Mouse (Mus musculus) right cerebral cortex, postnatal 4 days (tissue): ENCODE results near the gene Tdpoz1.
"Not testable (repeated sequence)": the region's sequence is repeated elsewhere in the genome, so short reads cannot be mapped to it uniquely, and the experiment has no call there.

Source experiments
- DNase-seq: peaks from one replicate; pipeline ENCODE4 v3.0.0-alpha.2; 2022

Tdpoz1 gene

DNA sequence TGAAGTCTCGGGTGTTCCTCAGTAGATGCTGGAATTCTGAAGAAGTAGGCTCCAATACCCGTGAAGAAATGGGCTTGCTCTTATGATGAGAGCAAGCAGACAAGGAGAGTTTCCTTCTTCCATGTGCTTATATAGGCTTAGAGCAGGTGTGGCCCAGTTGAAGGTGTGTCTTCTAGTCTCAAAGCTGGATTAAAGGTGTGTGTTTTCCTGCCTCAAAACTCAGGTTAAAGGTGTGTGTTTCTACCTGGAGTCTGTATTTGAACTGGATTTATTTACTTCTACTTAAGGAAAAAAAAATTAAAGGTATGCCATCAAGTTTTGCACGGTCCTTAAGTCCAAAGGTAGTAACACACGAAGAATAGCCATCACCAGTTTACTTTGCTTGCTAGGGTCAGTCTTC lies at the start of gene Tdpoz1:
TSS of gene Tdpoz1 (minus strand) at position 101 of the 400 bp plus-strand sequence.
- DNase-seq = not testable (repeated sequence)

DNA sequence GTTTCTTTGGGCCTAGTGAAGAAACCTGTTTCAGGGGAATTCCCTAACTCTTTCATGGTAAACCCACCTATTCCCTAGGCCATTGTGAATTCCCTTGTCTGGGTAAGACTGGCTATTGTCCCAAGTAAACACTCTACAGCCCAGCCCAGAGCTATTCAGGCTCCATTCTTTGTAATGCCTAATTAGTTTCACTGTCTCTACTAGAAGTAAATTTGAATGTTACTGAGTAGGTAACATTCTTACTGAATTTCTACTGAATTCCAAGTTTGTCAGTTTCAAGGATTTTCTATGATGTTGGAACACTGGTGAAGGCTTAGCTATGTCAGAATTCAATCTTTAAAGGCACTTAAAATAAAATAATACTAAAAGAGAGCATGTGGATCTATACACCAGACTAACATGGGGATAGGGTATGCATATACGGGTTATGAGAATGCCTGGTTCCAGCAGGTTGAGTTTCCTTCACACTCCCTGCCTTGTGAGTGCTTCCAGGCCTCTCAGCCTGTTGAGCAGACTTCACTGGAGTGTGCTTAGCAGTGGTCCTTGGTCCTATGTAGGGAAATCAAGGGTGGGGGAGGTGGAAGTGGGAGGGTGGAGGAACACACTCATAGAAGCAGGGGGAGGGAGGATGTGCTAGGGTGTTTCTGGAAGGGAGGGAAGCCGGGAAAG lies 33.0 kb upstream of the Tdpoz1 start:
- not testable (repeated sequence) for DNase-seq

DNA sequence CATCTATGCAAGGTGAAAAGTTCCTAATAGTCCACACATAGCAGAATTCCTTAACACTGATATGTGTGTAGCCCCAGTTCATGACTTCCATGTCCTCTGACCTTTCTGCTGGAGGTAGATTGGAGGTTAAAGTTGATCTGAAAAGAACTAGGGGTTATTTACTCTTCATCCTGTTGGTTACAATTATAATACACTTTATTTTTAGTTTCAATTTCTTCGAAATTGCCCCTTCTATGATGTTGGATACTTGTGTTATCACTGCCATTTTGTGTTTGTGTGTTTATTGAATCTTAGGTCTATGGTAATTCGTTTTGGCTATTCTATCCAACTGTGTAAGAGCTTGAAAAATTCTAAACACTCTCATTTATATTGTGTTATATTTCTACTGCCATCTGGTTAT lies 16.9 kb upstream of the Tdpoz1 start, which contains the start of gene Gm37596:
TSS of gene Gm37596 (minus strand) at position 101 of the 400 bp plus-strand sequence.
- not testable (repeated sequence) for DNase-seq

DNA sequence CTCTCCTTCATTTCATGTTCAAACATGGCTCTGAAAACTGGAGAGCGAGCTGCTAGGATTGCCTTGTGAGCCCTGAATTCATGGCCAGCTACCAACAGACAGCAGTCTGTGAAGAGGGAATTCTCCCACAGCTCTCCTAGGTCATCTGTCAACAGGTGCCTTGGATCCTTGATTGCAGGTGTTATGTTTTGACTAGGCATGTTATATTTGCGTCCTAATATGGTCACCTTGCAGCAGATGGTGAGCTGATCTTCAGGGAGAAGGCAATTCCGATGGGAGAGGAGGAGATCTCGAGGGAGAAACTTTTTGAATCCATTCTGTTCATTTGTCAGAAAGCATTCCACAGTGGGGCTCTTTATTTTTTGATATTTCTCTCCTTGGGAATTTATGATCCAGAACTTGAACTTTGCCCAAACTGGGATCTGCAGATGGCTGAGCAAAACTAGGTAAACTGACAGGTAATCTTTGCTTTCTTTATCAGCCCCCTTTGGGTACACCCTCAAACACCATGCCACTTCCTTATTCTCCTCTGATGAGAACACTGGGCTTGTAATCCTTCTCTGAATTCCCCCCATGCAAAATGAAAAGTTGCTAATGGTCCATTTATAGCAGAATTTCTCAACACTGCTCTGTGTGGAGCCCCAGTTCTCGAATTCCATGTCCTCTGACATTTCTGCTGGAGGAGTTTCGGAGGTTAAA lies 5.2 kb downstream of the Tdpoz1 start:
- DNase-seq = not testable (repeated sequence)

DNA sequence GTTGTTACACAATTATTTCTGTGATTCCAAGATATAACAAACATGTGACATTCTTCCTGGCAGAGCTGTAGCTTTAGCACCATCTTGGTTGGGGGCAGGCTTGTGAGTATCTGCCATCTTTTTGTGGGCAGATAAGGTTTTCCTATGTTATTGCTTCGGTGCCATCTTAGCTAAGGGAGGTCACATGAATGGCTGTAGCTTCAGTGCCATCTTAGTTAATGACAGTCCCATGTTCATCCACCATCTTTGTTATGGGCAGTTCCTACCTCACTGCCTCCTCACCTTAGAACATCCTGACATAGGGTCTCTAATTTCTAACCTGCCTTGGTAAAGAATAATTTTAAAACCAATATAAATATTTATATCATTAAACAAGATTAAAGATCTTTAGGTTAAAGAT lies 21.9 kb downstream of the Tdpoz1 start:
- DNase-seq = no peak

DNA sequence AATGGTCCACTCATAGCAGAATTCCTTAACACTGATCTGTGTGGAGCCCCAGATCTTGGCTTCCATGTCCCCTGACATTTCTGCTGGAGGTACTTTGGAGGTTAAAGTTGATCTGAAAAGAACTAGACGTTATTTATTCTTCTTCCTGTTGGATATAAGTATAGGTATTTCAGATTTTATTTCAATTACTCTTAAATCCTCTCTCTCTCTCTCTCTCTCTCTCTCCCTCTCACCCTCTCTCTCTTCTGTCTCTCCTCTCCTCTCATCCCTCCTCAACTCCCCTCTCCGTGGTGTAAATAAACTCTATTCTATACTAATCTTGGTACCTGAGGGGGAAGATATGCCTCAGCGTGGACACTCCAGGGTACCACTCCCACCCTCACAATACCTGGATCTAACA lies 23.5 kb downstream of the Tdpoz1 start, which contains the start of gene Tdpoz2:
TSS of gene Tdpoz2 (minus strand) at position 101 of the 400 bp plus-strand sequence.
- no peak for DNase-seq

DNA sequence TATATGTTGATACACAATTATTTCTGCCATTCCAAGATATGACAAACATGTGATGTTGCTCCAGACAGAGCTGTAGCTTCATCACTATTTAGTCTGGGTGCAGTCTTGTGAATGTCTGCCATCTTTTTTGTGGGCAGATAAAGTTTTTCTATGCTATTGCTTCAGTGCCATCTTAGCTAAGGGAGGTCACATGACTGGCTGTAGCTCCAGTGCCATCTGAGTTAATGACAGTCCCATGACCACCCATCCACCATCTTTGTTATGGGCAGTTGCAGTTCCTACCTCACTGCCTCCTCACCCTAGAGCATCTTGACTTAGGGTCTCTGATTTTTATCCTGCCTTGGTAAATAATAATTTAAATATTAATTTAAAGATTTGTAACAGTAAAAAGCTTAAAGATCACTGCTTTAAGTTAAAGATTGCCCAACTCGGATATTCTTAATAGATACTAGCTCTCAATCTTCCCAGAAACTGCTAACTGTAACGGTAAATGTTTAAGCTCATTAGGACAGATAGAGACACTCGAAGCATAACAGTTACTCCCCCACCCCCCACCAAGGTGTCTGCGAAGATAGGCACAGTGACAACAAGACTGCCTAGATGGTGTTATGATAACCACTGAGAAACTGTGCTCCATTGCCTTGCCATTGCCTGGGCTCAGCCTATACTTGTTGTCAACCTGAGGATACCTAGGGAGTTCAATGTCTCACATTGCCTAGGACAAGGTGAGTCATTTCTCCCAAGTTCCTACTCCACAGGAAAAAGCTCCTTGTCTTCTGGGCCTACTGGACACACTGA lies 45.0 kb downstream of the Tdpoz1 start:
- DNase-seq = not testable (repeated sequence)
